Mouse (Mus musculus) ZHBTc4 (cell line): ENCODE results near the gene Osbpl5.

Experiments
- DNase-seq: peaks from one replicate; pipeline ENCODE4 v3.0.0-alpha.2; 2011; ENCODE audit warnings: low read depth, low spot score

Gene Osbpl5

DNA sequence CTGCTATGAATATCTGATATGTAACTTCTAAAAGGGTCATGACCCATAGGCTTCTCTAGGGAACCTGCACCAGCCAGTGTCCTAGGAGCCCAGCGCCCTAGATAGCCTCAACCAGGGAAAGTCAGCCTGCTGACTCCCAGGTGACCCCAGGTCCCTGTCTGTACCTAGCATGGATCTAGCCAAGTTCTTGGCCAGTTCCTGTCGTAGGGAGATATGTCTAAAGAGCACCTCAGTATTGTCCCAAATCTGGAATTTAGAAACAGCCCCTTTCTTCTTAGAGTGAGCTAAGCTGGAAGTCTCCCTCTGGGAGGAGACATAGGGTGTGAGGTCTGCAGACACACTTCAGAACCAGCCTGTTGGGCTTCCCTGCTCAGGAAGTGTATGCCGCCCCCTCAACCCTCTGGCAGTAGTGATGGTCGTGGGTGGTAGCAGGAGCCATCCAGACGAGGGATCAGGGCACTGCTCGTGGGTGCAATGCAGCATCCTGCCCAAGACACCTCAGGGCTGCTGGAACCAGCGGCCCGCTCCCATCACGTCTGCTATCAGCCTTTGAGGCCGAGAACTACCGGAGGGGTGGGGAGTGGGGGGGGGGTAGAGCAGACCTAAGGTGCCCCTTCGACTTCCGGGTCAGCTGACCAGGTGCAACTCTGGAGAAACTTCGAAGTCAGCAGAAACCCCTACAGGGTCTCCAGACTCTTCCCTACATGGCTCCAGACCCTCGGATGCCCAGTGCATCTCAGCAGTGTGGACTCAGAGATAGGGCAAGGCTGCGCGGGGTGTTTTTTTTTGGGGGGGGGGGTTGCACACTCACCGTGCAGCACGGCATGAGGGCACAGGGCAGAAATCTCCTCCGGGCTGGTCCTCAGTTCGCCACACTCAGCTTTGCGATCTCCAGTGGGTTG lies at the start of gene Osbpl5:
Osbpl5 (minus strand) TSS at position 861 of the 902 bp plus-strand sequence.
- DNase-seq = no peak

GRCm38 (mm10) chr7:143805199-143805624 lies 48.4 kb upstream of the Osbpl5 start:
- DNase-seq = no peak

DNA sequence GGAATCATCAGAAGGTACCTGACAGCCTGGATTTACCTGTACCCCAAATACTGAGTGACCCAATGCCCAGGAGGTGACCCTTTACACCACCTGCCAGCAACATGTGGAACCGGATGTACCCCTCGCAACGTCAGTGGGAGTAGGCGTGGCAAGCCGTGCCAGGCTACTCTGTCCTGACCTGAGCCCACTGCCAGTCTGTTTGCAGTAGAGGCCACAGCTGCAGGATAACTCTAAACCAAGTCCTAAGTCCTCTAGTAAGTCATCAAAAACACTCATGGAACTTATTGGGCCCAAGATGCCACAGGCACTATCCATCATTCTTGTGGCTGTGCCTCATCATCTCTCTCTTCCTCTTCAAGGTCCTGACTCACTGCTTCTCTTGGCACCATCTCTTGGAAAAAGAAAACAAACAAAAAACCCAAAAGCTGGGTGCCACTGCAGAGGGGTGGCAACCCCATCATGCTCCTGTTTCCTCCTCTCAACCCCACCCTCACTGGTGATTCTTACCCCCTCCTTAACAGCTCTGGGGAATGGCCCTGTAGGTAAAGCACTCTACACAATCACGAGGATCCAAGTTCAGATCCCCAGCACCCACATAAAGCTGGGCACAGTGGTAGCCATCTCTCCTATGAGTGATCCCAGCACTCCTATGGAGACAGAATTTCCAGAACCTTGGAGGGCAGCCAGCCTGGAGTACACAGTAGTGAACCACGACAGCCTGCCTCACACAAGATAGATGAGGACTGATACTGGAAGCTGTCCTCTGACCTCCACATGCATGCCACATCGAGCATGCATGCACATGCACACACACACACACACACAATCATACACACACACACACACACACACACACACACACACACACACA lies 44.6 kb upstream of the Osbpl5 start:
- DNase-seq = no peak

DNA sequence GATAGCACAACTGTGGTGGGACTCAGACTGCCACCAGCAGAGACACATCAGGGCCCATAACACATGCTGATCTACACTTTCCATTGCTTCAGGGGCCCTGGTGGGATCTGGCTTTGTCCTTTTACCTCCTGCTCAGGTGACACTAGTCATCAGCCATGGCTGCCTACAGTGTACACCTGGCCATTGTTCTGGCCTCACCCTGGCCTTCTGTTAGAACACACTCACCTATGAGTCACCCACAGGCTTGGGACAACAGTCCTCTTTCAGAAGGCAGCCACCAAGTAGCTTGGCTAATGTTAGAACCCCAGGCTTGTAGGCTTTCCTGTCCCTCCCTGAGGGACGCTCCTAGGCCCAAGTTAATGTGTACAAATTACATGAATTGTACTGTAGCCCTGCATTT lies 44.0 kb upstream of the Osbpl5 start:
- no peak for DNase-seq

- DNase-seq = no peak
These were observed 42.0 kb upstream of the Osbpl5 start for GRCm38 (mm10) chr7:143798783-143799182.

- DNase-seq = peak; percentile 41
These were observed 36.3 kb upstream of the Osbpl5 start for GRCm38 (mm10) chr7:143793121-143793520.

- DNase-seq = no peak
These were observed 35.7 kb upstream of the Osbpl5 start for GRCm38 (mm10) chr7:143792336-143792985.

DNA sequence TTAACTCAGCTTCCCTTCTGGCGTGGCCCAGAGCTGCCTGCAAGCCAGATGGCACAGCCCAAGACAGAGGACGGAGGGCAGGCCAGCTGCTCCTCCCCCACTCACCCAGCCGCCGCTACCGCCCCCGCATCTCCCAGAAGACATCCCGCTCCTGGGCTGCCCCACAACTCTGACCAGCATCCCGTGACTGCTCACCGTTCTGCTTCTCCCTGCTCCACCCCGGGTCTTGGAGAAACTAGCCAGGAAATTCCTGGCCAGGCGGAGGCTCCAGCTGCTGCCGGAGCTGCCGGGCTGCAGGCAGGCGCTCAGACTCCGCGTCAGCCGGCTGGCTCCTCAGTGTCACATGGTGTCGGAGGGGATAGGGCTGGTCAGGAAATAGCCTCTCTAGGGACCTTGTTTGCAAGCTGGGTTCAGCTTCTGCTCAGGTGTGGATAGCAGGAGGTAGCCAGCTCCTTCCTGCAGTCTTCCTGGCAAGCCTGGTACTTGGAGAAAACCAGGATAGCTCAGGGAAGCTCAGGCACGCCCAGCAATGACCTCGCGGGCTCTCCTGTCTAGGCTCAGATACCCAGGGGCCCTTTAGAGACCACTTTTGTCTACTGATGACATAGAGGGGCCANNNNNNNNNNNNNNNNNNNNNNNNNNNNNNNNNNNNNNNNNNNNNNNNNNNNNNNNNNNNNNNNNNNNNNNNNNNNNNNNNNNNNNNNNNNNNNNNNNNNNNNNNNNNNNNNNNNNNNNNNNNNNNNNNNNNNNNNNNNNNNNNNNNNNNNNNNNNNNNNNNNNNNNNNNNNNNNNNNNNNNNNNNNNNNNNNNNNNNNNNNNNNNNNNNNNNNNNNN lies 27.4 kb upstream of the Osbpl5 start, which contains the start of gene Mrgpre:
Mrgpre (minus strand) TSS at position 505 of the 834 bp plus-strand sequence.
- DNase-seq = peak; percentile 65

GRCm38 (mm10) chr7:143783378-143783995 lies 26.7 kb upstream of the Osbpl5 start:
- DNase-seq = peak; percentile 20

GRCm38 (mm10) chr7:143777375-143777774 lies 20.6 kb upstream of the Osbpl5 start:
- DNase-seq = no peak

GRCm38 (mm10) chr7:143776137-143776536 lies 19.4 kb upstream of the Osbpl5 start:
- peak; percentile 82 for DNase-seq

DNA sequence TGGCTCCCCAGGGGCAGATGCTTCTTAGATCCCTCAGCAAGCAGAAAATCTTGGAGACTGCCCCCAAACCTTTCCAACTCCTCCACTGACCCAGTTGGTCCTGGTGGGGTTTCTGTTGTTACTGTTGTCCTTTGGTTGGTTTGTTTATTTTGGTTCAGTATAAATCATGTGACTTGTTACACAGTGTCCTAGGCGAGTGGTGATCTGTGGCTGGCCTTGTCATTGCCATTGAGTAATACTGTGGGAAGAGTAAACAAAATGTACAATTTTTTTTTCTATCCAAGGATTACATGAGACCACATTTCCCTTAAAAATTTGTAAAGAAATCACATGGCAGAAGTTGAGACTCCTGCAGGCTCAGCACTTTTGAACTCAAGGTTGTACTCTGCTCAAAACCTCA lies 12.7 kb upstream of the Osbpl5 start:
- DNase-seq = no peak

DNA sequence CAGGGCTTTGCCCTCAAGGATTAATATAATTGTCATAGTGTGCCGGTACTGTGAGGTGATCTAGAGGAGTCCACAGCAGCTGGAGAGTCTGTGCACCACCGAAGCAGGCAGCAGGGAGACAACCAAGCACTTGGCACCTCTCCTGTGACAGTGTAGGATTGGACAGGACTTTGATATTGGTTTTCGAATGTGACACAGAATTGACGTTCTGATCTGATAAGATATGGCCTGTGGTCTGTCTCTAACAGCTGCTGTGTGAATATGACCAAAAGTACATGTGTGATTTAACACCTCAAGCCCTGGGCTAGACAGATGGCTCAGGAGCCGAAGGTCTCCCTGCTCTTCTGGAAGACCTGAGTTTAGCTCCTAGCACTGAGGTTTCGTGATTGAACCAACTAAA lies 11.5 kb upstream of the Osbpl5 start:
- no peak for DNase-seq

DNA sequence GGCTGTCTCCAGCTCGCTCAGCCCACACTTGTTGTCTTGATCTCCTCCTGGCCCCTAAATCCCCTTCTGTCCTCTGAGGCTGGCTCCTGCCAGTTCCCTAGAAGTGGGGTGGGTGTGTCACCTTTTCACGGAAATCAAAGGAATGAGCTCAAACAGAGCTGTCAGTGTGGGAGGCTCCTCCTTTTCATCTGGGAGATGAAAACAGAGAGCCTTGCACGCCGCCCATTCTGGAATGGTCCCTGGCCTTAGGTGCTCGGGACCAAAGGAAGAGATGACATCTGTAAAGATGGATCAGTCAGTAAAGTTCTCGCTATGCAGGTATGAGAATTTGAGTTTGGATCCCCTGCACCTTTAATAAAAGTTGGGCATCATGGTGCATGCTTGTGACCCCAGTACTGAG lies 10.1 kb upstream of the Osbpl5 start, which contains the start of gene Mrgprg:
Mrgprg (minus strand) TSS at position 101 of the 400 bp plus-strand sequence.
- peak; percentile 56 for DNase-seq

DNA sequence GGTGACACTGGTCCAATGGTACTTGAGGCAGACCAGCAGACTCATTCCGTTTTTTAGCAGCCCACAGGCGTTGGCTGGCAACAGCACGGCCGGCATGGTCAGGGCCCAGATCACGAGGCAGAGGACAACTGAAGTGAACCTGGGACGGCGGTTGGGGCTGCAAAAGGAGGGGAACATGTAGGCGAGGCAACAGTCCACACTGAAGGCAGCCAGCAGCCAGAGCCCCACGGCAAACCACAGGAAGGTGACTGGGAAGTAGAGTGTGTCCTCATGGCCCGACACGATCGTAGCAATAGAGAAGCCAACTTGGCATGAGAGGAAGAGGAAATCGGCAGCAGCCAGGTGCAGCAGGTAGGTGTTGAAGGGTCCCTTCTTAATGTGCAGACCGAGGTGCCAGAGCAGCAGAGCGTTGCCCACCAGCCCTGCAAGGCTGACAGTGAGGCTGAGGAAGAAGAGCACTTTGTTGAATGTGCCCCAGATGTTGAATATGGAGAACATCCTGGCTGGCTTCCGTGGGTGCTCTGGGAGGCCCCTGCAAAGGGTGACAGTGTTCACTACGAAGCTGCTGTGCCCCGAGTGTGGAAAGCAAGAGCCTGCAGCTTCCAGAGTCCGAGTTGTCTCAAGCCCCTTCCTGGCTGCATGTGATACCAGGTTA lies 8.2 kb upstream of the Osbpl5 start:
- no peak for DNase-seq

- DNase-seq = peak; percentile 46
These were observed 7.0 kb upstream of the Osbpl5 start for GRCm38 (mm10) chr7:143763794-143764193.

GRCm38 (mm10) chr7:143758956-143759355 lies 2.2 kb upstream of the Osbpl5 start:
- DNase-seq = no peak

DNA sequence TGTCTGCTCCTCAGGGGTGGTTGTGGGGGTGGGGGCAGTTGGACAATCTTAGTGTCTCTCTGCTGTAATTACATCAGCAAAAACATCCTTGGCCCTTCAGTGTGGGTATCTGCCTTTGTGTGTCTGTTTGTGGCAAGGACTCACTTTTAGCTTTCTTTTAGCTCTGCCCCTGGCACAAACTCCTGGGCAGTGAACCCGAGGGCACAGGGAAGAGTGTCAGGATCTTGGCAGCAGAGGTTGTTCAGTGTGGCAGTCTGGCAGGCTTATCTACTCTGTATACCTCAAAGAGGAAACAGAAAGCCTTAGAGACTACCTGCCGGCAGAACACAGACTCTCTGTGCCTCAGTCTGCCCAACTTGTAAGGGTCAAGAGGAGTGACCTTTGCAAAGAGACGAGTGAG lies 911 bp upstream of the Osbpl5 start:
- no peak for DNase-seq

- peak; percentile 86 for DNase-seq
These were observed 224 bp upstream of the Osbpl5 start for GRCm38 (mm10) chr7:143757027-143757390.
